Mouse (Mus musculus): ENCODE results near the gene Cpsf4l. TPM values are rescaled to one million over a fixed set of nuclear protein-coding genes. Genes with fewer than 3 reads are reported as not detected.

The Cpsf4l gene
- polyA plus RNA-seq, 2 experiments = 0.02 to 0.11 TPM

DNA sequence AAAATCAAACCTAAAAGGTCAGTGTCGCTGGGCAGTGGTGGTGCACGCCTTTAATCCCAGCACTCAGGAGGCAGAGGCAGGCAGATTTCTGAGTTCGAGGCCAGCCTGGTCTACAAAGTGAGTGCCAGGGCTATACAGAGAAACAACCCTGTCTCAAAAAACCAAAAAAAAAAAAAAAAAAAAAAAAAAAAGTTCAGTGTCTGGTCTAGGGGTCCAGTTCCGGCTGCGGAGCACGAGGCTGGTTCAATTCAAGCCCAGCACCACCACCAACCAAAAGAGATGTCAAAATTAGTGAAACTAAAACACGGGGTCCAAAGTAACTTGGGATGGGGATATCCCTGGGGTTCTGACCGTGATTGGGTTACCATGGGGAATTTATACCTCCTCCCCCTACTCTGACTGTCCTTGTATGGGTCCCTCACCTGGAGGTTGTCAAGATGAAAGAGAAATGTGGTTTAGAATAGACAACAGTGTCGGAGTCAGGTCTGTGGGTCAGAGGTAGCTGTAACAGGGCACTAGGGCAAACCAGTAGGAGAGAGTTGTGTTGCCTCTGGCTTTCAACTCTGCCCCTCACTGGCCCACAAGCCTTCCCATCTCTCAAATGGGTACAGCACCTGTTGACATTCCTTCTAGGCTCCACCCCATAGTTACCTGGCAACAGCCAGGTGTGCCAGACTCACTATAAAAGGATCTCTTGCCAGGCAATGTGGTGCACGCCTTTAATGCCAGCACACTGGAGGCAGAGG is 43.0 kb upstream of the Cpsf4l start:
- Histone ChIP-seq H3K27ac (peak overlapping the region; percentile 82; the same call in 1 of the 2 replicates), H3K4me1 (replicated peaks; ENCODE audit: control insufficient read depth in 2 of 2, insufficient read depth in 2 of 2, low read length in 1 of 2) (peaks cover 18 to 21% of the 10 kb centered on the region in 2 experiments), H3K36me3 (replicated peaks; ENCODE audit: control insufficient read depth, insufficient read depth, low read depth) (peaks cover 1% of the 10 kb centered on the region; the same call in 1 of the 2 replicates), H3K9me3 (ENCODE audit: control insufficient read depth, low read length) (no peaks in the 10 kb centered on the region), H3K4me3 (ENCODE audit: insufficient read depth in 1 of 2, low read depth in 2 of 2, low read length in 2 of 2) (peak overlapping the region in 1 of 2 experiments; percentile 89; a peak in 2 of 4 replicates), H3K4me2 (ENCODE audit: low read depth) (peak overlapping the region; percentile 99), H3K9ac (replicated peaks) (peak overlapping the region; percentile 88; the same call in 1 of the 2 replicates), H3K27me3 (ENCODE audit: control insufficient read depth, insufficient read depth, low read length) (no peaks in the 10 kb centered on the region)
- TF ChIP-seq EP300 (IDR thresholded peaks at IDR 0.05; ENCODE audit: low read depth) (no peak), CTCF (IDR thresholded peaks at IDR 0.05; ENCODE audit: low read depth) (no peak)
- 82% methylated on average over 10 of the region's 10 CpGs for WGBS (ENCODE audit: insufficient replicate concordance)
- no peak for DNase-seq (ENCODE audit: low read depth in 3 of 3, low spot score in 3 of 3)
- ATAC-seq (ENCODE audit: insufficient read depth) = no peak

DNA sequence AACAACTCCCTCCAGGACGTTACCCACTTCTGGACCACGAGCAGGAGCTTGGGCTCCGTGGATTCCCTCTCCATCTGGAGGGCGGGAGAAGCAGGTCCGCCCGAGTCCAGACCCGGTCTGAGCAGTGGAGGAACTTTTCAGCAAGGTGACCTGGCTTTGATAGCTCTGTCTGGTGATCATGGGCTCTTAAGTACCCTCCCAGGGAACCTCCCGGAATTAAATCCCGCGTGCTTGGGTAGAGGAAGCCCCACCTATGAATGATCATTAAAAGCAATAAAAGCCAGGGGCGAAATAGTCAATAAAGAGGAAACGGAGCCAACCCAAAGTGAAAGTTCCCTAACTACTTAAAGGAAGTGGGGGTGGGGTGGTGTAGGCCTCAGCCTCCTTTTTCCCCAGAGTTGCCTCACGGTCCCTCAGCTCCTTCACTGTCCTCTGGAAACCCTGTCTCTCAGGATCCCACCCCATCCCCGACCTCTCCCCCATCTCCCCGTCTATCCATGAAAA is 42.4 kb upstream of the Cpsf4l start:
- Histone ChIP-seq H3K9ac (replicated peaks) (peak overlapping the region; percentile 88), H3K9me3 (ENCODE audit: control insufficient read depth, low read length) (no peaks in the 10 kb centered on the region), H3K4me2 (ENCODE audit: low read depth) (peak overlapping the region; percentile 99), H3K4me3 (ENCODE audit: insufficient read depth in 1 of 2, low read depth in 2 of 2, low read length in 2 of 2) (peak overlapping the region; percentile 54 to 89), H3K4me1 (replicated peaks; ENCODE audit: control insufficient read depth in 2 of 2, insufficient read depth in 2 of 2, low read length in 1 of 2) (peaks cover 25 to 27% of the 10 kb centered on the region in 2 experiments), H3K36me3 (replicated peaks; ENCODE audit: control insufficient read depth, insufficient read depth, low read depth) (peaks cover 3% of the 10 kb centered on the region; the same call in 1 of the 2 replicates), H3K27ac (peak overlapping the region; percentile 82), H3K27me3 (ENCODE audit: control insufficient read depth, insufficient read depth, low read length) (no peaks in the 10 kb centered on the region)
- no peak for TF ChIP-seq EP300 (IDR thresholded peaks at IDR 0.05; ENCODE audit: low read depth)
- TF ChIP-seq CTCF (IDR thresholded peaks at IDR 0.05; ENCODE audit: low read depth) = no peak
- 11% methylated on average over 15 of the region's 15 CpGs for WGBS (ENCODE audit: insufficient replicate concordance)
- DNase-seq (ENCODE audit: low read depth in 3 of 3, low spot score in 3 of 3) (no peak), ATAC-seq (ENCODE audit: insufficient read depth) (peak; percentile 4; the same call in 1 of the 2 replicates)

DNA sequence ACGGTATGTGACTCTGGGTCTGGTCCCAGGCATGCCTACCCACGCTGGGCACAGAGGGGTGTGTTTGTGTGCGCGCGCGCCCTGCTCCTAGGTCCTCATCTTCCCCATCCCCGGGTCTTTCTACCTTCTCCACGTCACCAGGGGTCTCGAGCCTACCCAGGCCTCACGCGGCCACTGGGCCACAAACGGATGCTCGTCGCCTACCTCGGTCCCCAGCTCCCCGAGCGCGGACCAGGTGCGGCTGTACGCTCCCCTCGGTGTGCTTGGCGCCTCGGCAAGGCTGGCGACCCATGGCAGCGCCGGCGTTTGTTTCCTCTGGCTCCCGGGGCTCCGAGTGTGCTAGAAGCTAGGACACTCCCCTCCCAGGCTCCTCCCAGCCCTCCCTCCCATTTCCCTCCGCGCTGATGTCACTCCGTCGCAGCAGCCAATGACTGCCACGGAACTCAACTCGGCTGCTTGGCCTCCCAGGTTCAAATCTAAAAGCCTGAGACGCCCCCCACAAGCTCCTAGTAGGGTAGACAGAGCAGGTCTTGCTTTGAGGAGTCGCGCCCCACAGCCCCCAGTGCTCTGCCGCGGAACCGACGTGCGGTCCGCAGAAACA is 41.8 kb upstream of the Cpsf4l start, which contains the start of gene Cdc42ep4:
Gene Cdc42ep4, minus strand, starts transcription at position 398 of the 601 bp plus-strand sequence.
- peak within 1 kb of the TSS; percentile 82 for H3K27ac ChIP-seq
- ATAC-seq (ENCODE audit: insufficient read depth) (peak; percentile 74), DNase-seq (ENCODE audit: low read depth in 3 of 3, low spot score in 3 of 3) (peak; percentile 89 to 91 (median 91))
- peaks cover 3% of the 10 kb centered on the region; the same call in 1 of the 2 replicates for H3K36me3 ChIP-seq (replicated peaks; ENCODE audit: control insufficient read depth, insufficient read depth, low read depth)
- under 1% methylated on average over 44 of the region's 44 CpGs for WGBS (ENCODE audit: insufficient replicate concordance)
- TF ChIP-seq CTCF (IDR thresholded peaks at IDR 0.05; ENCODE audit: low read depth) (no peak), EP300 (IDR thresholded peaks at IDR 0.05; ENCODE audit: low read depth) (no peak)
- peak within 1 kb of the TSS; percentile 99 for H3K4me2 ChIP-seq (ENCODE audit: low read depth)
- no peaks in the 10 kb centered on the region for H3K9me3 ChIP-seq (ENCODE audit: control insufficient read depth, low read length)
- H3K4me1 ChIP-seq (replicated peaks; ENCODE audit: control insufficient read depth in 2 of 2, insufficient read depth in 2 of 2, low read length in 1 of 2) = peaks cover 27 to 29% of the 10 kb centered on the region in 2 experiments
- peak within 1 kb of the TSS; percentile 88 for H3K9ac ChIP-seq (replicated peaks)
- H3K4me3 ChIP-seq (ENCODE audit: insufficient read depth in 1 of 2, low read depth in 2 of 2, low read length in 2 of 2) = peak within 1 kb of the TSS; percentile 70 to 89
- H3K27me3 ChIP-seq (ENCODE audit: control insufficient read depth, insufficient read depth, low read length) = no peaks in the 10 kb centered on the region

DNA sequence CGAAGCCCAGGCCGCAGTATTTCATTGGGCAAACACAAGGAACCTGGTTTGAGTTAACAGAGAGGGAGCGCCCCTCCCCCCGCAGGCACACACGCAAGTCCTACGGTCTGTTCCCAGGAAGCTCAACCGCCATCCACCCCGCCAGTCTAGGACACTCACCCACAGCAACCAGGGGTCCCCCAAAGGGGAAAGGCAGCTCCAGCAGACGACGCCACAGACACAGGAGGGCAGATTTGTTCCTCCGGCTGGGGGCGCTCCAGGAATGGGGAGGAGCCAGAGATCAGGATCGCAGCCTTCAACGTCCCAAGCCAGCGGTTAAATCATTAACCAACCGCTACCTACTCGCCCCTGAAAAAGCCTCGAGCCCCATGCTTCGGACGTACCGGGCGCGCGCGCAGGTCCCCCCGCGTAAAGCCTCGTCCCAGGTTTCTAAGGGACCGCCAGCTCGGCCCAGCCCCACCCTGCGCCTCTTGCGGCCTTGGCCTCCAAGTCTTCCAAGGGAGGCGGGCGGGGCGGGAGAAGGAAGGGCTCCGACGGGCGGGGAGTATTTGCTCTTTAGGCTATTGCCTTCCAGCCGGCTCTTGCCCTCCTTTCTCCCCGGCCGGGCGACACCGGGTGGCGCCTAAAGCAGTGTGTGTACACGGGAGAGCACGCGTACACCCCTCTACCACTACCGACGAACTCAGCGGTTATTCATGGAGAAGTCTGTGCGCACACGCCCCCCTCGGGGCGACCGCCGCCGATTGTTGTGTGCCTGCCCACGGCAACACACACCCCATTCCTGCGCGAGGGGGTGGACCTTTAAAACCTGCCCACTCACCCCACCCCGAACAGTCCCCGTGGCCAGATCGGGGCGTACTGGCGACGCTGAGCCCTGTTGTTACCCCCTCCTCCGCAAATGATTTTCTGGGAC is 41.0 kb upstream of the Cpsf4l start:
- under 1% methylated on average over 67 of the region's 67 CpGs for WGBS (ENCODE audit: insufficient replicate concordance)
- DNase-seq (ENCODE audit: low read depth in 3 of 3, low spot score in 3 of 3) (peak; percentile 64 to 72 (median 66)), ATAC-seq (ENCODE audit: insufficient read depth) (peak; percentile 48)
- peak overlapping the region; percentile 88 for H3K9ac ChIP-seq (replicated peaks)
- H3K36me3 ChIP-seq (replicated peaks; ENCODE audit: control insufficient read depth, insufficient read depth, low read depth) = peaks cover 3% of the 10 kb centered on the region; the same call in 1 of the 2 replicates
- peak overlapping the region; percentile 70 to 89 for H3K4me3 ChIP-seq (ENCODE audit: insufficient read depth in 1 of 2, low read depth in 2 of 2, low read length in 2 of 2)
- peaks cover 27 to 33% of the 10 kb centered on the region in 2 experiments for H3K4me1 ChIP-seq (replicated peaks; ENCODE audit: control insufficient read depth in 2 of 2, insufficient read depth in 2 of 2, low read length in 1 of 2)
- no peaks in the 10 kb centered on the region for H3K27me3 ChIP-seq (ENCODE audit: control insufficient read depth, insufficient read depth, low read length)
- peak; percentile 78 for TF ChIP-seq CTCF (IDR thresholded peaks at IDR 0.05; ENCODE audit: low read depth)
- no peak for TF ChIP-seq EP300 (IDR thresholded peaks at IDR 0.05; ENCODE audit: low read depth)
- H3K9me3 ChIP-seq (ENCODE audit: control insufficient read depth, low read length) = no peaks in the 10 kb centered on the region
- peak overlapping the region; percentile 99 for H3K4me2 ChIP-seq (ENCODE audit: low read depth)
- H3K27ac ChIP-seq = peak overlapping the region; percentile 82
